Comparison of ENCODE assay signal across 16 mouse cellular contexts in the genomic region with DNA sequence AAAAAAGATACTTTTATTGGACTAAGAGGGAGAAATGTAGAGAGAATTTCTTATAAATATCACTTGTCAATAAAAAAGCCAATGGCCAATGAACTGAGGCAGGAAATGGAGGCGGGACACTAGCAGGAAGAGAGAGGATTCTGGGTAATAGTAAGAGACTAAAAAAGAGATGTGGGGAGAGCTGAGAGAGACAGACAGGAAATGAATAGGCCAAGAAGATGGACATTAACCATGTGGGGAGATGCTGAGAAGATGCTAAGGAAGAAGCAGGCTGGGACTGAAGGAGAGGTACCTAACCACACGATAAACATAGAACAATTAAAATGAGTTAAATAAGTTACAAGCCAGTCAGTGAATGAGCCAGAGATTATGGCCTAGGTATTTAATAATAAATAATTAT.
"Had no signal": no experiment of that assay in that cellular context is flagged by ENCODE, and none has a peak within 500 bp of the region (broad histone marks: within the 10 kb centered on the region; RNA-seq: fewer than 3 reads in every experiment).

No protein-coding gene starts in this region.

- H3K36me3 ChIP-seq: neural tube, embryonic 13.5 days; neural tube, embryonic 15.5 days; stomach, embryonic 15.5 days had no signal

- H3K9ac ChIP-seq: neural tube, embryonic 13.5 days; neural tube, embryonic 15.5 days; stomach, embryonic 15.5 days had no signal

- H3K27ac ChIP-seq: neural tube, embryonic 13.5 days; neural tube, embryonic 15.5 days; stomach, embryonic 15.5 days; stomach, postnatal 0 days had no signal

- H3K4me3 ChIP-seq: neural tube, embryonic 13.5 days; neural tube, embryonic 15.5 days; stomach, embryonic 15.5 days had no signal

- H3K4me1 ChIP-seq: neural tube, embryonic 13.5 days; neural tube, embryonic 15.5 days had no signal

- H3K27me3 ChIP-seq: neural tube, embryonic 13.5 days; neural tube, embryonic 15.5 days; stomach, embryonic 15.5 days had no signal

- DNase-seq: retina, postnatal 1 day; right cerebral cortex, adult 18-20 months; right cerebral cortex, postnatal 14 days; right cerebral cortex, postnatal 25 days; right cerebral cortex, postnatal 4 days; spleen, adult 18-20 months; thymus, adult 18-20 months; thymus, adult 2 months; thymus, postnatal 14 days; thymus, postnatal 25 days; thymus, postnatal 36 days; thymus, postnatal 4 days had no signal

- H3K4me2 ChIP-seq: neural tube, embryonic 13.5 days; neural tube, embryonic 15.5 days; stomach, embryonic 15.5 days had no signal

- H3K9me3 ChIP-seq: neural tube, embryonic 13.5 days; neural tube, embryonic 15.5 days; stomach, embryonic 15.5 days had no signal
